Mouse (Mus musculus) liver, embryonic 14.5 days (tissue): ENCODE measurements around the gene Klrd1. TPM values are rescaled to one million over a fixed set of nuclear protein-coding genes. Genes with fewer than 3 reads are reported as not detected.

Experiments
- ATAC-seq: fragments of 200-750 bp; cut with Nextera tagmentation; 2 replicates; pipeline ENCODE4 v1.8.0; 2017; ENCODE audit warnings: moderate number of reproducible peaks, mild to moderate bottlenecking, moderate library complexity; ENCODE audit not compliant: insufficient read depth
- DNase-seq, 3 experiments: peaks; one replicate each; pipeline ENCODE4 v3.0.0-alpha.2; 2012 to 2013; ENCODE audit warnings: low read depth in 3 of 3, low spot score in 3 of 3
- H3K27ac ChIP-seq: fragments of 300-500 bp; sonication (generic); 2 replicates; pipeline ENCODE4 v1.5.1; 2014; ENCODE audit warnings: moderate library complexity, mild to moderate bottlenecking, control low read depth, inconsistent platforms
- H3K27me3 ChIP-seq: fragments of 300-500 bp; sonication (generic); 2 replicates; pipeline ENCODE4 v1.6.1; 2014; ENCODE audit warnings: mild to moderate bottlenecking, low read length, moderate library complexity; ENCODE audit not compliant: control insufficient read depth, insufficient read depth
- H3K36me3 ChIP-seq: fragments of 300-500 bp; sonication (generic); replicated peaks from 2 replicates; pipeline ENCODE4 v1.6.1; 2014; ENCODE audit warnings: low read depth; ENCODE audit not compliant: control insufficient read depth, insufficient read depth
- H3K4me1 ChIP-seq, 2 experiments: fragments of 200-500 bp in 1 of 2; fragments of 300-500 bp in 1 of 2; sonication (generic) in 1 of 2; replicated peaks; 2 replicates each; pipeline ENCODE4 v1.6.1; 2012 to 2014; ENCODE audit warnings: antibody characterized with exemption in 1 of 2, inconsistent platforms in 1 of 2, low read length in 1 of 2; ENCODE audit not compliant: control insufficient read depth in 2 of 2, insufficient read depth in 2 of 2
- H3K4me2 ChIP-seq: fragments of 300-500 bp; sonication (generic); 2 replicates; pipeline ENCODE4 v1.6.1; 2014; ENCODE audit warnings: low read depth, mild to moderate bottlenecking, control low read depth, moderate library complexity
- H3K4me3 ChIP-seq, 2 experiments: fragments of 200-500 bp in 1 of 2; fragments of 300-500 bp in 1 of 2; sonication (generic) in 1 of 2; 2 replicates each; pipeline ENCODE4 v1.5.1; 2012 to 2014; ENCODE audit warnings: low read depth in 2 of 2, low read length in 2 of 2, mild to moderate bottlenecking in 2 of 2, control low read depth in 1 of 2, inconsistent platforms in 1 of 2, moderate library complexity in 1 of 2; ENCODE audit not compliant: insufficient read depth in 1 of 2
- H3K9ac ChIP-seq: fragments of 300-500 bp; sonication (generic); replicated peaks from 2 replicates; pipeline ENCODE4 v1.6.1; 2014; ENCODE audit warnings: mild to moderate bottlenecking, control low read depth, moderate library complexity
- H3K9me3 ChIP-seq: fragments of 300-500 bp; sonication (generic); 2 replicates; pipeline ENCODE4 v1.6.1; 2016; ENCODE audit warnings: low read length, mixed read lengths; ENCODE audit not compliant: control insufficient read depth
- CTCF ChIP-seq: IDR thresholded peaks from 2 replicates; pipeline ENCODE4 v1.5.1; 2016; ENCODE audit warnings: antibody characterized with exemption, low read depth, control low read depth
- EP300 ChIP-seq: IDR thresholded peaks from 2 replicates; pipeline ENCODE4 v1.6.1; 2016; ENCODE audit warnings: antibody characterized with exemption, low read depth
- WGBS: fragments of 180-500 bp; shearing (Covaris S2); extraction: QIAGEN DNeasy Blood & Tissue Kit; methylation state at CpG from one replicate; pipeline ENCODE4 v1.1.7; 2014; ENCODE audit not compliant: insufficient replicate concordance; 5-methylcytosine and 5-hydroxymethylcytosine counted together
- polyA plus RNA-seq, 2 experiments: library from polyadenylated mRNA; depleted of rRNA in 1 of 2; stranded (reverse) in 1 of 2; unstranded in 1 of 2; fragments of >200 nt; fragmentation: Nextera tagmentation in 1 of 2; extraction: Ambion mirVana in 1 of 2; gene quantifications; 2 replicates each; pipeline versions ENCODE4 v1.2.1 to v1.2.3; 2012 to 2014

Gene Klrd1
- 0.19 and 0.23 TPM in 2 replicates for polyA plus RNA-seq (2012; rRNA removed)
- polyA plus RNA-seq (2014; fragmentation: Nextera tagmentation; extraction: Ambion mirVana) = 0.37 and 0.50 TPM in 2 replicates

GRCm38 (mm10) chr6:129591508-129591907, at the start of gene Klrd1:
Gene Klrd1, plus strand, starts transcription at chr6:129591782.
- H3K27me3 ChIP-seq = no peaks in the 10 kb centered on the region
- no peaks in the 10 kb centered on the region for H3K36me3 ChIP-seq
- TF ChIP-seq CTCF (no peak), EP300 (no peak)
- no peak within 1 kb of the TSS for H3K4me3 ChIP-seq
- no peaks in the 10 kb centered on the region for H3K9me3 ChIP-seq
- ATAC-seq (no peak), DNase-seq (no peak)
- no peaks in the 10 kb centered on the region for H3K4me1 ChIP-seq
- no peak within 1 kb of the TSS for H3K4me2 ChIP-seq
- H3K9ac ChIP-seq = no peak within 1 kb of the TSS
- 5% methylated on average over 3 of the region's 3 CpGs for WGBS
- H3K27ac ChIP-seq = no peak within 1 kb of the TSS

GRCm38 (mm10) chr6:129541931-129542330, 49.7 kb upstream of the Klrd1 start:
- H3K36me3 ChIP-seq = peaks cover 38% of the 10 kb centered on the region
- 79% methylated on average over 9 of the region's 9 CpGs for WGBS

GRCm38 (mm10) chr6:129542540-129542939, 49.0 kb upstream of the Klrd1 start:
- Histone ChIP-seq H3K9ac (no peak overlapping the region), H3K4me3 (no peak overlapping the region), H3K27me3 (no peaks in the 10 kb centered on the region), H3K4me1 (no peaks in the 10 kb centered on the region), H3K9me3 (no peaks in the 10 kb centered on the region), H3K36me3 (peaks cover 38% of the 10 kb centered on the region), H3K4me2 (no peak overlapping the region), H3K27ac (no peak overlapping the region)
- DNase-seq (no peak), ATAC-seq (no peak)
- TF ChIP-seq EP300 (no peak), CTCF (no peak)
- WGBS = 80% methylated on average over 3 of the region's 3 CpGs

More at GRCm38 (mm10) chr6:129541931-129542330, 49.7 kb upstream of the Klrd1 start:
- Histone ChIP-seq H3K9ac (no peak overlapping the region), H3K4me3 (no peak overlapping the region), H3K27me3 (no peaks in the 10 kb centered on the region), H3K4me1 (no peaks in the 10 kb centered on the region), H3K9me3 (no peaks in the 10 kb centered on the region), H3K4me2 (no peak overlapping the region), H3K27ac (no peak overlapping the region)
- TF ChIP-seq EP300 (no peak), CTCF (no peak)
- DNase-seq (no peak), ATAC-seq (no peak)

- H3K9me3 ChIP-seq = no peaks in the 10 kb centered on the region
- no peak overlapping the region for H3K4me2 ChIP-seq
- WGBS = 66% methylated on average over 6 of the region's 6 CpGs
- H3K36me3 ChIP-seq = peaks cover 28% of the 10 kb centered on the region
- H3K4me1 ChIP-seq = no peaks in the 10 kb centered on the region
- H3K27me3 ChIP-seq = no peaks in the 10 kb centered on the region
- H3K4me3 ChIP-seq = no peak overlapping the region
- DNase-seq (peak in 2 of 3 experiments; percentile 40 to 41), ATAC-seq (0 out of 2 replicates have a peak, but pooled peaks have one; percentile 49)
- no peak overlapping the region for H3K9ac ChIP-seq
- H3K27ac ChIP-seq = no peak overlapping the region
- TF ChIP-seq EP300 (no peak), CTCF (peak; percentile 85)
These were observed 47.6 kb upstream of the Klrd1 start for GRCm38 (mm10) chr6:129543709-129544606.

GRCm38 (mm10) chr6:129547277-129547676, 44.3 kb upstream of the Klrd1 start:
- TF ChIP-seq EP300 (no peak), CTCF (no peak)
- Histone ChIP-seq H3K4me2 (no peak overlapping the region), H3K36me3 (no peaks in the 10 kb centered on the region; the same call in 1 of the 2 replicates), H3K9ac (no peak overlapping the region), H3K27ac (no peak overlapping the region), H3K27me3 (no peaks in the 10 kb centered on the region), H3K4me1 (no peaks in the 10 kb centered on the region), H3K4me3 (no peak overlapping the region), H3K9me3 (no peaks in the 10 kb centered on the region)
- DNase-seq (no peak), ATAC-seq (no peak)
- 70% methylated on average over 2 of the region's 2 CpGs for WGBS
